Mouse (Mus musculus): ENCODE measurements at regions not wholly inside any gene's neighbourhood (a gene's known extent, or its start where the extent isn't known, plus 50 kb on each side); places are given as distances from the start of the nearest gene placed in this dataset.

DNA sequence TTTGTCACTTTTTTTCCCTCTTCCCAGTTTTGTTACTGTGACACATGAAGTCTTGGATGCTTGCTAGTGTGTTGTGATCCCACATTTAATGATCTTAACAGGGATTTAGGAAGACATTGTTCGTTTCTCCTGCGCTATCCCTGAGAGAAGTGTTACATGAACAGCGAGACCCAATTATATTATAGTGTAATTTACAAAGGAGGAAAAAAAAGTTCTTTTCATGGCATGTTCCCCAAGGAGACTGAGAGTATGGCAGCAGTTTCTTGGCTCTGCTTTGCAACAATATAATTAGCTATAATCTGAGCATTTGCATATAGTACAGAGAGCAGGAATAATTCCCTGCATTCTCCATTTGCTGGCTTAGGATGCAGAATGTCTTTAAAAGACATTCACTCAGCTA, 168.6 kb downstream of the Insc start:
- H3K9me3 ChIP-seq (ENCODE audit: control insufficient read depth, low read length): 0 out of 2 replicates have a peak, but pooled peaks cover 4% of the 10 kb centered on the region
- no peak for ATAC-seq
- H3K4me2 ChIP-seq (ENCODE audit: low read depth, low read length): no peak overlapping the region
- H3K27ac ChIP-seq (ENCODE audit: low read length): no peak overlapping the region
- H3K4me1 ChIP-seq (ENCODE audit: control insufficient read depth, insufficient read depth, low read length): no peaks in the 10 kb centered on the region
- H3K9ac ChIP-seq (ENCODE audit: low read depth, low read length): no peak overlapping the region
- no peaks in the 10 kb centered on the region for H3K36me3 ChIP-seq (ENCODE audit: control insufficient read depth, insufficient read depth, low read length)
- H3K27me3 ChIP-seq (replicated peaks; ENCODE audit: control insufficient read depth, insufficient read depth, low read length): no peaks in the 10 kb centered on the region
- WGBS: 84% methylated on average over 3 of the region's 3 CpGs
- H3K4me3 ChIP-seq (ENCODE audit: low read length): no peak overlapping the region

- WGBS: 5% methylated on average over 3 of the region's 3 CpGs
- no peaks in the 10 kb centered on the region for H3K9me3 ChIP-seq (ENCODE audit: control insufficient read depth, low read length)
- no peaks in the 10 kb centered on the region for H3K27me3 ChIP-seq (replicated peaks; ENCODE audit: control insufficient read depth, insufficient read depth, low read length)
- no peak overlapping the region for H3K4me2 ChIP-seq (ENCODE audit: low read depth, low read length)
- H3K36me3 ChIP-seq (ENCODE audit: control insufficient read depth, insufficient read depth, low read length): no peaks in the 10 kb centered on the region
- no peak overlapping the region for H3K4me3 ChIP-seq (ENCODE audit: low read length)
- peak; percentile 52; the same call in 1 of the 2 replicates for ATAC-seq
- H3K27ac ChIP-seq (ENCODE audit: low read length): no peak overlapping the region
- no peak overlapping the region for H3K9ac ChIP-seq (ENCODE audit: low read depth, low read length)
- H3K4me1 ChIP-seq (ENCODE audit: control insufficient read depth, insufficient read depth, low read length): no peaks in the 10 kb centered on the region
Measured at GRCm38 (mm10) chr7:114922155-114922554, 178.7 kb downstream of the Insc start.

GRCm38 (mm10) chr7:114933861-114934260, 190.4 kb downstream of the Insc start:
- Histone ChIP-seq H3K4me2 (ENCODE audit: low read depth, low read length) (no peak overlapping the region), H3K36me3 (ENCODE audit: control insufficient read depth, insufficient read depth, low read length) (no peaks in the 10 kb centered on the region), H3K4me3 (ENCODE audit: low read length) (no peak overlapping the region), H3K4me1 (ENCODE audit: control insufficient read depth, insufficient read depth, low read length) (no peaks in the 10 kb centered on the region), H3K27me3 (replicated peaks; ENCODE audit: control insufficient read depth, insufficient read depth, low read length) (no peaks in the 10 kb centered on the region), H3K9me3 (ENCODE audit: control insufficient read depth, low read length) (no peaks in the 10 kb centered on the region), H3K9ac (ENCODE audit: low read depth, low read length) (no peak overlapping the region), H3K27ac (ENCODE audit: low read length) (no peak overlapping the region)
- no peak for ATAC-seq
- 83% methylated on average over 8 of the region's 8 CpGs for WGBS

DNA sequence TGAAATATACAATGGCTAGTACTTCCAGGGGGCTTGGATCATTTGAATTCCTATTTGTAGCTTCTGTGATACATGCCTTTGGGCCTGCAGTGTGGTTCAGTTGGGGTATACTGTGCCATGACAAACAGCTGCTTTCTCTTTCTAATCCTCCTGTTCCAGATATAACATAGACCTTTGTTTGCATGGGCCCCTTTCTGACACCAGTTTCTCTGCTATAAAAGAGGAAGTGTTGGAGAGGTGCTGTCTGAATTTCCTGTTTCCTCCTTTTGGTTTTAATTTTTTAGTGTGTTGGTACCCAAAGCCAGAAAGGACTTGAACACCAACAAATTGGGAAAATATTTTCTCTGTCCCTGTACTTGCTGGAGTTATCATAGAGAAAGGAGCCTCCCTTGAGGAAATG, 207.3 kb downstream of the Insc start:
- H3K9me3 ChIP-seq (ENCODE audit: control insufficient read depth, low read length): no peaks in the 10 kb centered on the region
- H3K36me3 ChIP-seq (ENCODE audit: control insufficient read depth, insufficient read depth, low read length): no peaks in the 10 kb centered on the region
- no peak for ATAC-seq
- H3K4me2 ChIP-seq (ENCODE audit: low read depth, low read length): no peak overlapping the region
- H3K4me3 ChIP-seq (ENCODE audit: low read length): no peak overlapping the region
- H3K4me1 ChIP-seq (ENCODE audit: control insufficient read depth, insufficient read depth, low read length): no peaks in the 10 kb centered on the region
- H3K27ac ChIP-seq (ENCODE audit: low read length): no peak overlapping the region
- H3K27me3 ChIP-seq (replicated peaks; ENCODE audit: control insufficient read depth, insufficient read depth, low read length): no peaks in the 10 kb centered on the region
- no peak overlapping the region for H3K9ac ChIP-seq (ENCODE audit: low read depth, low read length)

- 52% methylated on average over 5 of the region's 5 CpGs for WGBS
Measured at GRCm38 (mm10) chr7:114963206-114963605, 219.7 kb downstream of the Insc start.

GRCm38 (mm10) chr7:114965923-114966322, 222.4 kb downstream of the Insc start:
- no peaks in the 10 kb centered on the region for H3K36me3 ChIP-seq (ENCODE audit: control insufficient read depth, insufficient read depth, low read length)
- ATAC-seq: no peak
- H3K9ac ChIP-seq (ENCODE audit: low read depth, low read length): no peak overlapping the region

More at GRCm38 (mm10) chr7:114963206-114963605, 219.7 kb downstream of the Insc start:
- H3K9ac ChIP-seq (ENCODE audit: low read depth, low read length): no peak overlapping the region
- H3K27ac ChIP-seq (ENCODE audit: low read length): no peak overlapping the region
- H3K9me3 ChIP-seq (ENCODE audit: control insufficient read depth, low read length): no peaks in the 10 kb centered on the region
- no peak for ATAC-seq
- no peaks in the 10 kb centered on the region for H3K36me3 ChIP-seq (ENCODE audit: control insufficient read depth, insufficient read depth, low read length)
- no peaks in the 10 kb centered on the region for H3K4me1 ChIP-seq (ENCODE audit: control insufficient read depth, insufficient read depth, low read length)
- no peak overlapping the region for H3K4me2 ChIP-seq (ENCODE audit: low read depth, low read length)
- H3K4me3 ChIP-seq (ENCODE audit: low read length): no peak overlapping the region
- no peaks in the 10 kb centered on the region for H3K27me3 ChIP-seq (replicated peaks; ENCODE audit: control insufficient read depth, insufficient read depth, low read length)

GRCm38 (mm10) chr7:114986481-114986880, 243.0 kb downstream of the Insc start:
- Histone ChIP-seq H3K27ac (ENCODE audit: low read length) (no peak overlapping the region), H3K36me3 (ENCODE audit: control insufficient read depth, insufficient read depth, low read length) (no peaks in the 10 kb centered on the region), H3K27me3 (replicated peaks; ENCODE audit: control insufficient read depth, insufficient read depth, low read length) (no peaks in the 10 kb centered on the region), H3K4me2 (ENCODE audit: low read depth, low read length) (no peak overlapping the region), H3K9ac (ENCODE audit: low read depth, low read length) (no peak overlapping the region), H3K4me1 (ENCODE audit: control insufficient read depth, insufficient read depth, low read length) (no peaks in the 10 kb centered on the region), H3K9me3 (ENCODE audit: control insufficient read depth, low read length) (no peaks in the 10 kb centered on the region), H3K4me3 (ENCODE audit: low read length) (no peak overlapping the region)
- 43% methylated on average over 2 of the region's 2 CpGs for WGBS
- no peak for ATAC-seq

More at GRCm38 (mm10) chr7:114965923-114966322, 222.4 kb downstream of the Insc start:
- no peaks in the 10 kb centered on the region for H3K9me3 ChIP-seq (ENCODE audit: control insufficient read depth, low read length)
- no peaks in the 10 kb centered on the region for H3K4me1 ChIP-seq (ENCODE audit: control insufficient read depth, insufficient read depth, low read length)
- WGBS: 35% methylated on average over 2 of the region's 2 CpGs
- no peak overlapping the region for H3K27ac ChIP-seq (ENCODE audit: low read length)
- no peak overlapping the region for H3K4me3 ChIP-seq (ENCODE audit: low read length)
- H3K27me3 ChIP-seq (replicated peaks; ENCODE audit: control insufficient read depth, insufficient read depth, low read length): no peaks in the 10 kb centered on the region
- no peak overlapping the region for H3K4me2 ChIP-seq (ENCODE audit: low read depth, low read length)

- Histone ChIP-seq H3K4me1 (ENCODE audit: control insufficient read depth, insufficient read depth, low read length) (no peaks in the 10 kb centered on the region), H3K4me2 (ENCODE audit: low read depth, low read length) (no peak overlapping the region), H3K9ac (ENCODE audit: low read depth, low read length) (no peak overlapping the region), H3K4me3 (ENCODE audit: low read length) (no peak overlapping the region), H3K9me3 (ENCODE audit: control insufficient read depth, low read length) (no peaks in the 10 kb centered on the region), H3K36me3 (ENCODE audit: control insufficient read depth, insufficient read depth, low read length) (no peaks in the 10 kb centered on the region), H3K27ac (ENCODE audit: low read length) (no peak overlapping the region), H3K27me3 (replicated peaks; ENCODE audit: control insufficient read depth, insufficient read depth, low read length) (no peaks in the 10 kb centered on the region)
- WGBS: 58% methylated on average over 5 of the region's 5 CpGs
- ATAC-seq: no peak
Measured at GRCm38 (mm10) chr7:114991255-114991654, 247.8 kb downstream of the Insc start.

DNA sequence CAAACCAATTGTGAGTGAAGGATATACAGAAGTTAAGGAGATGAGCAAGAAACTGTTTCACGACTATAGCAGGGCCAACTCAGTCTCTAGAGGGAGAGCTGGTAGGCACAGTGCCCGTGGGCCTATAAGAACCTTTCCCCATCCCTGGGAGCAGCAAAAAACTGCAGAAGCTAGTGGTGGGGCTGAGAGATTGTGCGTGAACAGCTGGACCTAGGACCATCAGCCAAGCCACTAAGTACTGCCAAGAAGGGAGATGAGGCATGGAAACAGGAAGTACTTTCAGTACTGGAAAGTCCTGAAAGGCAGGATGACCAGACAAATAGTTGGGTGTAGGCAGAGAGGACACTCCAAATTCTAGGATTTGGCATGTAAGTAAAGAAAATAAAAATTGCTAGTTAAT, 248.9 kb downstream of the Insc start:
- H3K4me3 ChIP-seq (ENCODE audit: low read length): no peak overlapping the region
- no peaks in the 10 kb centered on the region for H3K4me1 ChIP-seq (ENCODE audit: control insufficient read depth, insufficient read depth, low read length)
- no peak overlapping the region for H3K9ac ChIP-seq (ENCODE audit: low read depth, low read length)
- H3K27me3 ChIP-seq (replicated peaks; ENCODE audit: control insufficient read depth, insufficient read depth, low read length): no peaks in the 10 kb centered on the region
- H3K36me3 ChIP-seq (ENCODE audit: control insufficient read depth, insufficient read depth, low read length): no peaks in the 10 kb centered on the region
- no peaks in the 10 kb centered on the region for H3K9me3 ChIP-seq (ENCODE audit: control insufficient read depth, low read length)
- H3K27ac ChIP-seq (ENCODE audit: low read length): no peak overlapping the region
- no peak for ATAC-seq
- no peak overlapping the region for H3K4me2 ChIP-seq (ENCODE audit: low read depth, low read length)
- 87% methylated on average over 3 of the region's 3 CpGs for WGBS

DNA sequence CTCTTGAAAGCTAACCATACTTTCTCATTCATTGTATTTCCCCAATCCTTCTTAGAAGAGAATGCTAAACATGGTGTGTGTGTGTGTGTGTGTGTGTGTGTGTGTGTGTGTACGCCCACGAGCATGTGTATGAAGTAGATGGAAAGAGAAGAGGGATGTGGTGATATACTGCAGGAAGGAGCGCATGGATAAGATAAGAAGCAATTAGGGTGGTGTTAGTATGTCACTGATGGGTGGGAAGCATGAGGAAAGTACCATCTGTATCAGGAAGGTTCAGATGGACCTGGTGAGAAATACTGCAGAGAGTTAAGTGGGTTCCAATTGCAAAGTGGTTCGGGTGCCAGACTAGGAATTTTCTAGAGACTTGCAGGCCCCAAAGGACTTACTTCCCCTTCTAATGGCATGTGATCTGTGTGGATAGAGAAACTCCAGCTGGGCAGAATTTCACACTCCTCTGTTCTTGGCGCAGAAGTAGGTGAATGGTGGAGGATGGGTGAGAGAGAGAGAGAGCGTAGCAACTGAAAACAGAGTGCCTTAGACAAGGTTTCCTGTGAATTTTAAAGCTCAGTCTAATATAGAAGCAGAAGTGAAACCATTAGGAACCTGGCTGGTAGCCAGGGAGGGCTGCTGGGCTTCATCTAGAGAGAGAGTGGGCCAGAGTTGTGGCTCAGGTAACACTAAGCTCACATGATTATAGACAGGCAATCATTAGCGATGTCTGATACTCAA, 257.5 kb downstream of the Insc start:
- WGBS: 64% methylated on average over 7 of the region's 7 CpGs
- H3K4me2 ChIP-seq (ENCODE audit: low read depth, low read length): no peak overlapping the region
- no peak for ATAC-seq

More for the DNA sequence above, 257.5 kb downstream of the Insc start:
- Histone ChIP-seq H3K9me3 (ENCODE audit: control insufficient read depth, low read length) (no peaks in the 10 kb centered on the region), H3K4me1 (ENCODE audit: control insufficient read depth, insufficient read depth, low read length) (no peaks in the 10 kb centered on the region), H3K4me3 (ENCODE audit: low read length) (no peak overlapping the region), H3K27me3 (replicated peaks; ENCODE audit: control insufficient read depth, insufficient read depth, low read length) (no peaks in the 10 kb centered on the region), H3K36me3 (ENCODE audit: control insufficient read depth, insufficient read depth, low read length) (no peaks in the 10 kb centered on the region), H3K27ac (ENCODE audit: low read length) (no peak overlapping the region), H3K9ac (ENCODE audit: low read depth, low read length) (no peak overlapping the region)

Measured in intestine, embryonic 16.5 days (tissue).